Mouse (Mus musculus) CH12.LX (cell line): ENCODE measurements around the gene Maml1. TPM values are rescaled to one million over a fixed set of nuclear protein-coding genes. Genes with fewer than 3 reads are reported as not detected.

Experiments
- DNase-seq: peaks from one replicate; pipeline ENCODE4 v3.0.0-alpha.2; 2013; ENCODE audit errors: extremely low read depth
- H3K27ac ChIP-seq: 2 replicates; pipeline ENCODE4 v1.5.1; 2012; ENCODE audit warnings: low read depth, mild to moderate bottlenecking, control low read depth, moderate library complexity; ENCODE audit not compliant: insufficient read depth
- H3K27me3 ChIP-seq: replicated peaks from 2 replicates; pipeline ENCODE3; 2012; ENCODE audit warnings: inconsistent platforms
- H3K36me3 ChIP-seq, 2 experiments: replicated peaks in 1 of 2; 2 replicates each; pipeline versions ENCODE3 to v1.6.1; 2012; ENCODE audit warnings: inconsistent platforms in 1 of 2, low read length in 1 of 2, mild to moderate bottlenecking in 1 of 2, mixed read lengths in 1 of 2, moderate library complexity in 1 of 2; ENCODE audit not compliant: control insufficient read depth in 1 of 2, insufficient read depth in 1 of 2
- H3K4me1 ChIP-seq, 2 experiments: 2 replicates each; pipeline ENCODE4 v1.6.1; 2012; ENCODE audit warnings: inconsistent platforms in 1 of 2, moderate library complexity in 1 of 2; ENCODE audit not compliant: insufficient read depth in 2 of 2, control insufficient read depth in 1 of 2
- H3K4me2 ChIP-seq: 2 replicates; pipeline ENCODE4 v1.6.1; 2012; ENCODE audit warnings: low read depth, mild to moderate bottlenecking, control low read depth; ENCODE audit not compliant: poor library complexity, insufficient read depth, severe bottlenecking
- H3K4me3 ChIP-seq, 3 experiments: fragments of 150-350 bp in 1 of 3; sonication (generic) in 1 of 3; replicated peaks in 1 of 3; 2 replicates each; pipeline versions ENCODE3 to v1.5.1; 2011 to 2012; ENCODE audit warnings: low read depth in 2 of 3, low read length in 2 of 3, mild to moderate bottlenecking in 2 of 3, moderate library complexity in 2 of 3, control low read depth in 1 of 3, improper control_type of control experiment in 1 of 3, inconsistent platforms in 1 of 3, mixed read lengths in 1 of 3; ENCODE audit not compliant: poor library complexity in 1 of 3
- H3K79me2 ChIP-seq: replicated peaks from 2 replicates; pipeline ENCODE4 v1.6.1; 2012; ENCODE audit warnings: mild to moderate bottlenecking, moderate library complexity; ENCODE audit not compliant: control insufficient read depth, poor library complexity, insufficient read depth, severe bottlenecking; ENCODE audit errors: extremely low read depth
- H3K9ac ChIP-seq: 2 replicates; pipeline ENCODE4 v1.6.1; 2012; ENCODE audit warnings: low read depth, mild to moderate bottlenecking, control low read depth, moderate library complexity; ENCODE audit not compliant: insufficient read depth
- H3K9me3 ChIP-seq: replicated peaks from 2 replicates; pipeline ENCODE3; 2012; ENCODE audit warnings: low read length, inconsistent platforms, mixed read lengths
- CHD1 ChIP-seq: IDR thresholded peaks from 2 replicates; pipeline ENCODE4 v1.6.1; 2012; ENCODE audit warnings: low read depth, low read length, improper control_type of control experiment, inconsistent platforms
- CHD2 ChIP-seq: IDR thresholded peaks from 2 replicates; pipeline ENCODE4 v1.6.1; 2011; ENCODE audit warnings: low read length, improper control_type of control experiment
- CTCF ChIP-seq, 2 experiments: IDR thresholded peaks in 1 of 2; conservative IDR thresholded peaks in 1 of 2; 2 replicates each; pipeline ENCODE4 v1.5.1; 2011 to 2012; ENCODE audit warnings: low read depth in 2 of 2, low read length in 2 of 2, improper control_type of control experiment in 1 of 2, inconsistent platforms in 1 of 2, mild to moderate bottlenecking in 1 of 2, moderate library complexity in 1 of 2
- E2F4 ChIP-seq: IDR thresholded peaks from 2 replicates; pipeline ENCODE4 v1.6.1; 2011; ENCODE audit warnings: low read depth, low read length, improper control_type of control experiment; ENCODE audit not compliant: insufficient replicate concordance
- EP300 ChIP-seq: IDR thresholded peaks from 2 replicates; pipeline ENCODE4 v1.6.1; 2011; ENCODE audit warnings: low read length, improper control_type of control experiment
- ETS1 ChIP-seq: conservative IDR thresholded peaks from 2 replicates; pipeline ENCODE4 v1.6.1; 2012; ENCODE audit warnings: low read depth, mild to moderate bottlenecking, inconsistent platforms, low read length, improper control_type of control experiment, moderate library complexity
- GABPA ChIP-seq: IDR thresholded peaks from 2 replicates; pipeline ENCODE4 v1.6.1; 2012; ENCODE audit warnings: low read depth, low read length, improper control_type of control experiment, inconsistent platforms; ENCODE audit not compliant: insufficient replicate concordance
- IRF4 ChIP-seq: IDR thresholded peaks from 2 replicates; pipeline ENCODE4 v1.6.1; 2014; ENCODE audit warnings: low read depth, mild to moderate bottlenecking, inconsistent platforms, low read length, improper control_type of control experiment
- JUND ChIP-seq: conservative IDR thresholded peaks from 2 replicates; pipeline ENCODE4 v1.6.1; 2011; ENCODE audit warnings: low read depth, low read length, improper control_type of control experiment
- KAT2A ChIP-seq: IDR thresholded peaks from 2 replicates; pipeline ENCODE4 v1.6.1; 2012; ENCODE audit warnings: low read length, improper control_type of control experiment, inconsistent platforms; ENCODE audit not compliant: insufficient replicate concordance
- MAFK ChIP-seq: IDR thresholded peaks from 2 replicates; pipeline ENCODE4 v1.6.1; 2011; ENCODE audit warnings: low read length, improper control_type of control experiment; ENCODE audit not compliant: insufficient replicate concordance
- MAX ChIP-seq: IDR thresholded peaks from 2 replicates; pipeline ENCODE4 v1.6.1; 2011; ENCODE audit warnings: low read length, improper control_type of control experiment
- MEF2A ChIP-seq: IDR thresholded peaks from 2 replicates; pipeline ENCODE4 v1.6.1; 2014; ENCODE audit warnings: low read depth, mild to moderate bottlenecking, inconsistent platforms, low read length, improper control_type of control experiment, borderline replicate concordance
- NRF1 ChIP-seq: IDR thresholded peaks from 2 replicates; pipeline ENCODE4 v1.6.1; 2014; ENCODE audit warnings: low read depth, mild to moderate bottlenecking, inconsistent platforms, low read length, improper control_type of control experiment, moderate library complexity
- PAX5 ChIP-seq: IDR thresholded peaks from 2 replicates; pipeline ENCODE4 v1.6.1; 2012; ENCODE audit warnings: low read length, inconsistent platforms, mixed read lengths
- POLR2A ChIP-seq: IDR thresholded peaks from 2 replicates; pipeline ENCODE4 v1.6.1; 2011; ENCODE audit warnings: low read depth, mild to moderate bottlenecking, improper control_type of control experiment, low read length
- POLR2AphosphoS2 ChIP-seq: IDR thresholded peaks from 2 replicates; pipeline ENCODE4 v1.6.1; 2011; ENCODE audit warnings: low read depth, low read length, improper control_type of control experiment
- SIN3A ChIP-seq: IDR thresholded peaks from 2 replicates; pipeline ENCODE4 v1.6.1; 2012; ENCODE audit warnings: low read length, improper control_type of control experiment, inconsistent platforms
- TCF12 ChIP-seq: IDR thresholded peaks from 2 replicates; pipeline ENCODE4 v1.6.1; 2014; ENCODE audit warnings: low read depth, mild to moderate bottlenecking, inconsistent platforms, low read length, improper control_type of control experiment
- USF1 ChIP-seq: IDR thresholded peaks from 2 replicates; pipeline ENCODE4 v1.6.1; 2014; ENCODE audit warnings: low read depth, mild to moderate bottlenecking, inconsistent platforms, low read length, improper control_type of control experiment
- ZMIZ1 ChIP-seq: IDR thresholded peaks from 2 replicates; pipeline ENCODE4 v1.6.1; 2012; ENCODE audit warnings: low read depth, mild to moderate bottlenecking, inconsistent platforms, low read length, improper control_type of control experiment
- ZNF384 ChIP-seq: IDR thresholded peaks from 2 replicates; pipeline ENCODE4 v1.6.1; 2012; ENCODE audit warnings: low read depth, low read length, improper control_type of control experiment, inconsistent platforms
- dilution Hi-C: fragments of 300-500 bp; cut with MboI; formaldehyde crosslinking; loops from 2 replicates; pipeline ENCODE4 v1.14.3; 2020; ENCODE audit warnings: low sequenced_read_pairs; ENCODE audit not compliant: extremely low pct_unique_long_range_greater_than_20kb, extremely low pct_ligation_motif_present
- in situ Hi-C: fragments of 300-500 bp; cut with MboI; formaldehyde crosslinking; loops from 3 replicates; pipeline ENCODE4 v1.14.3; 2019; ENCODE audit warnings: low sequenced_read_pairs, low pct_ligation_motif_present, low pct_unique_long_range_greater_than_20kb, mixed read lengths
- polyA plus RNA-seq: library from polyadenylated mRNA; unstranded; fragments of >175 nt; gene quantifications from 2 replicates; pipeline ENCODE4 v1.2.1, GENCODE M21; 2012; ENCODE audit warnings: low read depth; ENCODE audit not compliant: insufficient read length
- total RNA-seq, 2 experiments: library from RNA; depleted of rRNA; stranded (reverse); fragments of 300-350 nt in 1 of 2; fragments of >200 nt in 1 of 2; gene quantifications; 2 replicates each; pipeline ENCODE4 v1.2.3; 2012 to 2014

The Maml1 gene
- total and polyA plus RNA-seq, 3 experiments: 2.2 to 9.7 (median 5.4) TPM

DNA sequence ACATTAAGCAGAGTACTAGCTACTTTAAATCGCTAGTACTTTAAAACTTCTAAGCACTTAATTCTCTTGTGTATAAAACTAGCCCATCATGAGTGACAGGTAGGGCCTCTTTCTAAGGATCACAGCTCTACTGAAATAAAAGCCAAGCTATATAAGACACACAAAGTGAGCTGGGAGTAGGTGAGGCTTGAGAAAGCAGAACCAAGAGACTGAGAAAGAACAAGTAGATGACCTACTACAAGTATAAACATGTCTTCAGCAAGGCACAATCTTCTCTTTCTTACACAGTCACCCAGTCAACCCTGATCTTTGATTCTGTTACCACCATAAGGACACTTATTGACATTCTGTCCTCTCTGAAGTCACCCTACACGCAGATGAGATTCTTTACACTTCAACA is 20.7 kb upstream of the Maml1 start:
- DNase-seq: no peak
- Histone ChIP-seq H3K4me3 (no peak overlapping the region), H3K9me3 (no peaks in the 10 kb centered on the region), H3K9ac (no peak overlapping the region)
- in situ Hi-C loops: no loop called here
- dilution Hi-C loops: no loop called here
- TF ChIP-seq TCF12 (no peak), ETS1 (no peak), CTCF (conservative IDR thresholded peaks at IDR 0.05 in 1 of 2, IDR thresholded peaks at IDR 0.05 in 1 of 2; ENCODE audit: low read depth in 2 of 2, low read length in 2 of 2) (no peak), KAT2A (no peak), POLR2AphosphoS2 (0 out of 2 replicates have a peak, but pooled peaks have one; percentile 56), ZNF384 (no peak), CHD1 (0 out of 2 replicates have a peak, but pooled peaks have one; percentile 57), POLR2A (no peak; the same call in 1 of the 2 replicates), NRF1 (no peak), JUND (no peak), IRF4 (0 out of 2 replicates have a peak, but pooled peaks have one; percentile 12)
- TF ChIP-seq, all 38 proteins: peak for 3
- H3K79me2 ChIP-seq: peaks cover 84% of the 10 kb centered on the region
- peaks cover 33 to 84% of the 10 kb centered on the region in 2 experiments for H3K36me3 ChIP-seq
- H3K4me1 ChIP-seq: peaks cover 0 to 37% of the 10 kb centered on the region in 2 experiments; a peak in 2 of 4 replicates
- H3K27me3 ChIP-seq: no peaks in the 10 kb centered on the region
- no peak overlapping the region for H3K4me2 ChIP-seq
- H3K27ac ChIP-seq: peak overlapping the region; percentile 59

DNA sequence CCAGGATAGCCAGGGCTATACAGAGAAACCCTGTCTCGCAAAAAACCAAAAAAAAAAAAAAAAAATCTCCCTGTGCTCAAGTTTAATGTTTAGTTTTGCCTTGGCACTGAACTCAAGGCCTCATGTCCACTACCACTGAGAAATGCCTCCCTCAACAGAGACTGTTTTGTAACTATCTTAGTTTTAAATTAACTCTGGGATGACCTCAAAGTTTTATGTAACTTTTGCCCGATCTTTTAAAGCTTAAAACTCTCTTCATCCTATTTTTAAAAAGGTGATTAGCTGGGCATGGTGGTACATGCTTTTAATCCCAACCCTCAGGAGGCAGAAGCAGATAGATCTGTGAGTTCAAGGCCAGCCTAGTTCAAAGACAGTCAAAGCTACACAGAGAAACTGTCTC is 11.3 kb upstream of the Maml1 start:
- Histone ChIP-seq H3K4me3 (no peak overlapping the region), H3K79me2 (peaks cover 36% of the 10 kb centered on the region), H3K9ac (no peak overlapping the region), H3K4me1 (no peaks in the 10 kb centered on the region), H3K27me3 (no peaks in the 10 kb centered on the region)
- dilution Hi-C loops: no loop called here
- TF ChIP-seq MAX (no peak), NRF1 (no peak), ZMIZ1 (no peak), CHD2 (no peak), CTCF (conservative IDR thresholded peaks at IDR 0.05 in 1 of 2, IDR thresholded peaks at IDR 0.05 in 1 of 2; ENCODE audit: low read depth in 2 of 2, low read length in 2 of 2) (no peak), MEF2A (no peak), SIN3A (no peak), GABPA (no peak), USF1 (no peak), E2F4 (no peak), MAFK (no peak), PAX5 (no peak), POLR2AphosphoS2 (no peak), EP300 (no peak)
- TF ChIP-seq, all 38 proteins: peak for 0
- DNase-seq: no peak
- no peak overlapping the region for H3K27ac ChIP-seq
- peaks cover 71 to 98% of the 10 kb centered on the region in 2 experiments for H3K36me3 ChIP-seq
- no peak overlapping the region for H3K4me2 ChIP-seq
- in situ Hi-C loops: no loop called here
- H3K9me3 ChIP-seq: no peaks in the 10 kb centered on the region
